Mouse (Mus musculus) CH12F3 (cell line): ENCODE data around the gene Pak3.

ENCODE experiments used
- in situ Hi-C: fragments of 300-500 bp; cut with MboI; formaldehyde crosslinking; loops from 2 replicates; pipeline ENCODE4 v1.14.3; 2020; ENCODE audit warnings: low sequenced_read_pairs

Pak3 gene

GRCm38 (mm10) chrX:143655177-143655492 is 136.7 kb downstream of the Pak3 start:
- in situ Hi-C loops, result no loop called here

GRCm38 (mm10) chrX:143664221-143665150 is 146.1 kb downstream of the Pak3 start:
- in situ Hi-C loops, result no loop called here

GRCm38 (mm10) chrX:143665771-143666170 is 147.4 kb downstream of the Pak3 start:
- in situ Hi-C loops, result no loop called here

GRCm38 (mm10) chrX:143666991-143667390 is 148.6 kb downstream of the Pak3 start:
- in situ Hi-C loops, result no loop called here

GRCm38 (mm10) chrX:143668242-143668641 is 149.9 kb downstream of the Pak3 start:
- in situ Hi-C loops, result no loop called here

GRCm38 (mm10) chrX:143678566-143678965 is 160.2 kb downstream of the Pak3 start:
- in situ Hi-C loops, result no loop called here

GRCm38 (mm10) chrX:143722250-143722649 is 203.9 kb downstream of the Pak3 start:
- in situ Hi-C loops, result no loop called here

- in situ Hi-C loops, result no loop called here
Observed at GRCm38 (mm10) chrX:143725411-143725810, 207.0 kb downstream of the Pak3 start.

GRCm38 (mm10) chrX:143736035-143736434 is 217.6 kb downstream of the Pak3 start:
- in situ Hi-C loops, result no loop called here

GRCm38 (mm10) chrX:143739171-143739570 is 220.8 kb downstream of the Pak3 start:
- in situ Hi-C loops, result no loop called here

- in situ Hi-C loops, result no loop called here
Observed at GRCm38 (mm10) chrX:143762556-143762955, 244.2 kb downstream of the Pak3 start.

GRCm38 (mm10) chrX:143815948-143816347 is 297.6 kb downstream of the Pak3 start:
- in situ Hi-C loops, result no loop called here

GRCm38 (mm10) chrX:143818961-143819360 is 300.6 kb downstream of the Pak3 start:
- in situ Hi-C loops, result no loop called here

GRCm38 (mm10) chrX:143826521-143826920 is 308.1 kb downstream of the Pak3 start:
- in situ Hi-C loops, result no loop called here

GRCm38 (mm10) chrX:143827212-143827611 is 308.8 kb downstream of the Pak3 start, which contains the start of gene Capn6:
TSS of gene Capn6 (minus strand) at chrX:143827414.
- in situ Hi-C loops, result no loop called here

- in situ Hi-C loops, result no loop called here
Observed at GRCm38 (mm10) chrX:143846637-143847036, 328.2 kb downstream of the Pak3 start.
